Mouse (Mus musculus): Measurements from ENCODE around the gene Gga3. TPM values are rescaled to one million over a fixed set of nuclear protein-coding genes. Genes with fewer than 3 reads are reported as not detected.

Gene Gga3
- total and polyA plus RNA-seq, 3 experiments: 7.7 to 39.8 (median 18.7) TPM

- TF ChIP-seq USF2 (conservative IDR thresholded peaks at IDR 0.05; ENCODE audit: low read depth, low read length) (0 out of 2 replicates have a peak, but pooled peaks have one; percentile 14), CHD2 (IDR thresholded peaks at IDR 0.05; ENCODE audit: low read length) (no peak), PAX5 (IDR thresholded peaks at IDR 0.05; ENCODE audit: low read length) (no peak), MAFK (IDR thresholded peaks at IDR 0.05; ENCODE audit: insufficient replicate concordance, low read length) (no peak)
Observed at GRCm38 (mm10) chr11:115644308-115644707, 40.5 kb upstream of the Gga3 start (continued).

- in situ Hi-C loops (cut with MboI; ENCODE audit: low pct_ligation_motif_present, low pct_unique_long_range_greater_than_20kb, low sequenced_read_pairs): loop anchor here (5.0 to 25.0 kb wide), 3 partner anchors 69 to 769 kb away; partner anchors contain the start of genes Caskin2, Rnf157 and Tsen54
- dilution Hi-C loops (cut with MboI; ENCODE audit: extremely low pct_ligation_motif_present, extremely low pct_unique_long_range_greater_than_20kb, low sequenced_read_pairs): no loop called here
- H3K36me3 ChIP-seq (replicated peaks in 1 of 2; ENCODE audit: control insufficient read depth in 1 of 2, insufficient read depth in 1 of 2, low read length in 1 of 2): peaks cover 29 to 34% of the 10 kb centered on the region in 2 experiments
- H3K9ac ChIP-seq (ENCODE audit: insufficient read depth, low read depth): peak overlapping the region; percentile 25; the same call in 1 of the 2 replicates
- 0 out of 2 replicates have a peak overlapping the region, but pooled peaks have one; percentile 14 for H3K4me2 ChIP-seq (ENCODE audit: insufficient read depth, low read depth, poor library complexity, severe bottlenecking)
- H3K4me1 ChIP-seq (ENCODE audit: control insufficient read depth in 1 of 2, insufficient read depth in 2 of 2): peaks cover 60 to 95% of the 10 kb centered on the region in 2 experiments
- DNase-seq (ENCODE audit: extremely low read depth): peak; percentile 94
- no peaks in the 10 kb centered on the region for H3K9me3 ChIP-seq (replicated peaks; ENCODE audit: low read length)
- H3K27ac ChIP-seq (ENCODE audit: insufficient read depth, low read depth): peak overlapping the region; percentile 83
- no peaks in the 10 kb centered on the region for H3K27me3 ChIP-seq (replicated peaks)
- no peak for TF ChIP-seq KAT2A (IDR thresholded peaks at IDR 0.05; ENCODE audit: insufficient replicate concordance, low read length)
- peak; percentile 62; the same call in 1 of the 2 replicates for TF ChIP-seq CHD1 (IDR thresholded peaks at IDR 0.05; ENCODE audit: low read depth, low read length)
- TF ChIP-seq ELF1 (IDR thresholded peaks at IDR 0.05; ENCODE audit: low read depth, low read length): 0 out of 2 replicates have a peak, but pooled peaks have one; percentile 5
- TF ChIP-seq POLR2A (IDR thresholded peaks at IDR 0.05; ENCODE audit: low read depth, low read length): peak; percentile 66; the same call in 1 of the 2 replicates
- TF ChIP-seq TCF12 (IDR thresholded peaks at IDR 0.05; ENCODE audit: low read depth, low read length): peak; percentile 85
- TF ChIP-seq SIN3A (IDR thresholded peaks at IDR 0.05; ENCODE audit: low read length): 0 out of 2 replicates have a peak, but pooled peaks have one; percentile 27
- peak; percentile 15; the same call in 1 of the 2 replicates for TF ChIP-seq MYC (IDR thresholded peaks at IDR 0.05; ENCODE audit: low read depth, low read length)
- peak; percentile 71 for TF ChIP-seq IRF4 (IDR thresholded peaks at IDR 0.05; ENCODE audit: low read depth, low read length)
- TF ChIP-seq MXI1 (IDR thresholded peaks at IDR 0.05; ENCODE audit: low read depth, low read length): peak; percentile 53; the same call in 1 of the 2 replicates
- TF ChIP-seq MAFK (IDR thresholded peaks at IDR 0.05; ENCODE audit: insufficient replicate concordance, low read length): 0 out of 2 replicates have a peak, but pooled peaks have one; percentile 9
- no peak for TF ChIP-seq UBTF (IDR thresholded peaks at IDR 0.05; ENCODE audit: low read depth, low read length)
- peak; percentile 50 for TF ChIP-seq EP300 (IDR thresholded peaks at IDR 0.05; ENCODE audit: low read length)
- peak; percentile 94 for TF ChIP-seq BHLHE40 (IDR thresholded peaks at IDR 0.05; ENCODE audit: low read depth, low read length)
- no peak for TF ChIP-seq RAD21 (IDR thresholded peaks at IDR 0.05; ENCODE audit: low read depth, low read length)
- TF ChIP-seq RCOR1 (conservative IDR thresholded peaks at IDR 0.05; ENCODE audit: low read depth, low read length): no peak
- peak; percentile 60; the same call in 1 of the 2 replicates for TF ChIP-seq MEF2A (IDR thresholded peaks at IDR 0.05; ENCODE audit: borderline replicate concordance, low read depth, low read length)
- TF ChIP-seq ETS1 (conservative IDR thresholded peaks at IDR 0.05; ENCODE audit: low read depth, low read length): peak; percentile 96
- no peak for TF ChIP-seq HCFC1 (IDR thresholded peaks at IDR 0.05; ENCODE audit: low read depth, low read length)
- no peak overlapping the region for H3K4me3 ChIP-seq (replicated peaks in 1 of 3; ENCODE audit: low read depth in 2 of 3, low read length in 2 of 3, poor library complexity in 1 of 3)
- H3K79me2 ChIP-seq (replicated peaks; ENCODE audit: control insufficient read depth, extremely low read depth, insufficient read depth, poor library complexity, severe bottlenecking): peaks cover 20% of the 10 kb centered on the region
Observed at GRCm38 (mm10) chr11:115643265-115643664, 39.4 kb upstream of the Gga3 start.
